Mouse (Mus musculus) MEL (cell line): ENCODE results near the gene Ppp1r10. TPM values are rescaled to one million over a fixed set of nuclear protein-coding genes. Genes with fewer than 3 reads are reported as not detected.

Experiments
- DNase-seq: peaks from one replicate; pipeline ENCODE4 v3.0.0; 2011; ENCODE audit warnings: low read depth, low spot score
- H3K27ac ChIP-seq: 2 replicates; pipeline ENCODE4 v1.5.1; 2012; ENCODE audit warnings: low read depth, mild to moderate bottlenecking, control low read depth, low read length, moderate library complexity; ENCODE audit not compliant: control insufficient read depth
- H3K27me3 ChIP-seq, 2 experiments: fragments of 150-350 bp in 1 of 2; sonication (generic) in 1 of 2; 2 replicates each; pipeline ENCODE4 v1.6.1; 2012; ENCODE audit warnings: low read length in 2 of 2, mild to moderate bottlenecking in 2 of 2, improper control_type of control experiment in 1 of 2, moderate library complexity in 1 of 2; ENCODE audit not compliant: insufficient read depth in 2 of 2, control insufficient read depth in 1 of 2
- H3K36me3 ChIP-seq, 2 experiments: 2 replicates each; pipeline ENCODE4 v1.6.1; 2012 to 2014; ENCODE audit warnings: low read length in 2 of 2, improper control_type of control experiment in 1 of 2, inconsistent platforms in 1 of 2, mild to moderate bottlenecking in 1 of 2; ENCODE audit not compliant: insufficient read depth in 2 of 2, control insufficient read depth in 1 of 2
- H3K4me1 ChIP-seq, 2 experiments: fragments of 150-350 bp in 1 of 2; sonication (generic) in 1 of 2; 2 replicates each; pipeline ENCODE4 v1.6.1; 2012; ENCODE audit warnings: low read length in 2 of 2, improper control_type of control experiment in 1 of 2, mild to moderate bottlenecking in 1 of 2; ENCODE audit not compliant: insufficient read depth in 2 of 2, control insufficient read depth in 1 of 2
- H3K4me3 ChIP-seq, 2 experiments: fragments of 150-350 bp in 1 of 2; sonication (generic) in 1 of 2; 2 replicates each; pipeline ENCODE4 v1.5.1; 2012; ENCODE audit warnings: low read depth in 2 of 2, low read length in 2 of 2, mild to moderate bottlenecking in 2 of 2, moderate library complexity in 2 of 2, control low read depth in 1 of 2, improper control_type of control experiment in 1 of 2; ENCODE audit not compliant: control insufficient read depth in 1 of 2, insufficient read depth in 1 of 2
- H3K79me2 ChIP-seq: 2 replicates; pipeline ENCODE4 v1.6.1; 2012; ENCODE audit warnings: mild to moderate bottlenecking, low read length, moderate library complexity; ENCODE audit not compliant: control insufficient read depth, poor library complexity, insufficient read depth
- H3K9ac ChIP-seq: 2 replicates; pipeline ENCODE4 v1.6.1; 2012; ENCODE audit warnings: low read depth, mild to moderate bottlenecking, control low read depth, low read length, moderate library complexity; ENCODE audit not compliant: control insufficient read depth, poor library complexity, severe bottlenecking
- H3K9me3 ChIP-seq: fragments of 150-350 bp; sonication (generic); replicated peaks from 2 replicates; pipeline ENCODE4 v1.6.1; 2012; ENCODE audit warnings: mild to moderate bottlenecking, low read length, improper control_type of control experiment, moderate library complexity; ENCODE audit not compliant: insufficient read depth
- BHLHE40 ChIP-seq: IDR thresholded peaks from 2 replicates; pipeline ENCODE4 v1.6.1; 2012; ENCODE audit warnings: low read depth, mild to moderate bottlenecking, inconsistent platforms, low read length, improper control_type of control experiment, borderline replicate concordance
- CTCF ChIP-seq, 3 experiments: IDR thresholded peaks in 2 of 3; conservative IDR thresholded peaks in 1 of 3; 2 replicates each; pipeline ENCODE4 v1.5.1; 2011 to 2012; ENCODE audit warnings: low read length in 3 of 3, low read depth in 2 of 3, mild to moderate bottlenecking in 2 of 3, improper control_type of control experiment in 1 of 3, inconsistent platforms in 1 of 3, mixed read lengths in 1 of 3, moderate library complexity in 1 of 3; ENCODE audit not compliant: control insufficient read depth in 1 of 3, insufficient read depth in 1 of 3, poor library complexity in 1 of 3, severe bottlenecking in 1 of 3
- EP300 ChIP-seq, 2 experiments: IDR thresholded peaks; 2 replicates each; pipeline ENCODE4 v1.6.1; 2011; ENCODE audit warnings: improper control_type of control experiment in 2 of 2, low read length in 2 of 2, low read depth in 1 of 2, mild to moderate bottlenecking in 1 of 2
- ETS1 ChIP-seq: IDR thresholded peaks from 2 replicates; pipeline ENCODE4 v1.6.1; 2012; ENCODE audit warnings: low read depth, mild to moderate bottlenecking, inconsistent platforms, low read length, improper control_type of control experiment, moderate library complexity
- HCFC1 ChIP-seq: IDR thresholded peaks from 2 replicates; pipeline ENCODE4 v1.6.1; 2012; ENCODE audit warnings: low read depth, mild to moderate bottlenecking, inconsistent platforms, low read length, improper control_type of control experiment, moderate library complexity
- MAFK ChIP-seq: IDR thresholded peaks from 2 replicates; pipeline ENCODE4 v1.6.1; 2011; ENCODE audit warnings: low read depth, mild to moderate bottlenecking, low read length, improper control_type of control experiment, borderline replicate concordance
- MYB ChIP-seq: IDR thresholded peaks from 2 replicates; pipeline ENCODE4 v1.6.1; 2011; ENCODE audit warnings: mild to moderate bottlenecking, low read depth, low read length, improper control_type of control experiment
- MYC ChIP-seq: IDR thresholded peaks from 2 replicates; pipeline ENCODE4 v1.6.1; 2011; ENCODE audit warnings: low read depth, mild to moderate bottlenecking, low read length, improper control_type of control experiment, moderate library complexity
- NRF1 ChIP-seq: IDR thresholded peaks from 2 replicates; pipeline ENCODE4 v1.6.1; 2014; ENCODE audit warnings: low read depth, mild to moderate bottlenecking, inconsistent platforms, low read length, improper control_type of control experiment, moderate library complexity; ENCODE audit not compliant: poor library complexity, insufficient read depth, severe bottlenecking
- POLR2AphosphoS5 ChIP-seq: IDR thresholded peaks from 2 replicates; pipeline ENCODE4 v1.6.1; 2012; ENCODE audit warnings: low read depth, borderline replicate concordance, mild to moderate bottlenecking, inconsistent platforms, low read length, moderate library complexity, mixed read lengths
- RCOR1 ChIP-seq: IDR thresholded peaks from 2 replicates; pipeline ENCODE4 v1.6.1; 2012; ENCODE audit warnings: low read depth, mild to moderate bottlenecking, inconsistent platforms, low read length, improper control_type of control experiment
- SIN3A ChIP-seq: IDR thresholded peaks from 2 replicates; pipeline ENCODE4 v1.6.1; 2012; ENCODE audit warnings: low read length, improper control_type of control experiment, inconsistent platforms
- TCF12 ChIP-seq: IDR thresholded peaks from 2 replicates; pipeline ENCODE4 v1.6.1; 2014; ENCODE audit warnings: low read depth, mild to moderate bottlenecking, inconsistent platforms, low read length, improper control_type of control experiment, moderate library complexity
- USF1 ChIP-seq: IDR thresholded peaks from 2 replicates; pipeline ENCODE4 v1.6.1; 2014; ENCODE audit warnings: low read depth, mild to moderate bottlenecking, inconsistent platforms, low read length, improper control_type of control experiment, moderate library complexity
- ZKSCAN1 ChIP-seq: IDR thresholded peaks from 2 replicates; pipeline ENCODE4 v1.6.1; 2012; ENCODE audit warnings: low read depth, mild to moderate bottlenecking, inconsistent platforms, low read length, improper control_type of control experiment, moderate library complexity
- polyA plus RNA-seq, 2 experiments: library from polyadenylated mRNA; stranded (reverse) in 1 of 2; unstranded in 1 of 2; fragments of >175 nt in 1 of 2; fragments of >200 nt in 1 of 2; gene quantifications; 2 replicates each; pipeline versions ENCODE4 v1.2.1 to v1.2.4; 2012; ENCODE audit warnings: low replicate concordance in 2 of 2, low read depth in 1 of 2; ENCODE audit not compliant: insufficient read length in 2 of 2, insufficient read depth in 1 of 2, missing spikeins in 1 of 2
- total RNA-seq: library from RNA; depleted of rRNA; stranded (reverse); fragments of 300-350 nt; gene quantifications from 2 replicates; pipeline ENCODE4 v1.2.3, GENCODE M21; 2012

The Ppp1r10 gene
- total and polyA plus RNA-seq, 3 experiments, result 25.3 to 61.4 TPM; not detected in 1

DNA sequence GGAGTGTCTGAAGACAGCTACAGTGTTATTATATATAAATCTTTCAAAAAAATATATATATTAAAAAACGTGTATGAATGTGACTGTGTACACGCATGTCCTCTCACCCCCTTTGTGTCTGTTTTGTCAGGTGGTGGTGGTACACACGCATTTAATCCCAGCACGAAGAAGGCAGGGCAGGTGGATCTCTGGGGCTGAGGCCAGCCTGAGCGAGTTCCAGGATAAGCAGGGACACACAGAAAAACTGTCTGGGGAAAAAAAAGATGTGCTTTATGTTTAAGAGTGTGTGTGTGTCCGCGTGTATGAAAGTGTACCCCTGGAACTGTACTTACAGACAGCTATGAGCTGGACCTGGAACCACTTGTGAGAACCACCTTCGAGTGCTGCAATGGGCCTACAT lies 38.4 kb downstream of the Ppp1r10 start:
- Histone ChIP-seq H3K79me2 (no peaks in the 10 kb centered on the region), H3K27ac (no peak overlapping the region), H3K36me3 (peaks cover 0 to 5% of the 10 kb centered on the region in 2 experiments; a peak in 2 of 4 replicates), H3K4me1 (no peaks in the 10 kb centered on the region), H3K9ac (no peak overlapping the region), H3K27me3 (no peaks in the 10 kb centered on the region), H3K4me3 (no peak overlapping the region), H3K9me3 (no peaks in the 10 kb centered on the region)
- TF ChIP-seq POLR2AphosphoS5 (no peak), HCFC1 (no peak), MYB (no peak), ETS1 (no peak), MAFK (no peak), TCF12 (no peak), ZKSCAN1 (no peak)
- DNase-seq, result no peak

DNA sequence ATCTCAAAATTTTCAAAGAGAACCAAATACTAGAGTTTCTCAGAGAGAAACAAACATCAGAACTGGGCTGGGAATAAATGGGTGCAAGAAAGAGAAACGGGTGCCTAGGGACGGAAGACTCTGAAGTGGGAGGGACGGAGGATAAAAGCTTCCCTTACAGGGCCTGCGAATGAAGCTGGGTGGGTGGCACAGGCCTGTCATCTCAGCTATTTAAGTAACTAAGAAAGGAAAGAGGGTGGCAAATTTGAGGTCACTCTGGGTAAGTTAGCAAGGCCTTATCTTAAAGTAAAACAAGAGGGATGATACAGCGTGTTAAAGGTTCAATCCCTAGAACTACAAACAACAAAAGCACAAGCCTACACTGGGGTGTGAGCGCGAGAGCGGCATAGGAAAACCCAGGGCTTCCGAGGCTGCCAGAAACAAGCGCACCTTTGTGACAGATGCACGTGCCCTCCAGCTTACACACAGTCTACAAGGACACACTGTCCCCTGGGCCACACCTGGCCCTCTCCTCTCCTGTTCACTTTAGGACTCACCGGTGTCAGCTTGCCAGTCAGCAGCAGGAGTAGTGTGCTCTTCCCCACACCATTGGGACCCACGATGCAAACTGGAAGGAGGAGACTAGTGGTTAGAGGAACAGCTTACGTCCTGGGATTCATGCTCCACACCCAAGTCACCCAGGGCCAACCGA lies 42.4 kb downstream of the Ppp1r10 start:
- 0 out of 2 replicates have a peak, but pooled peaks cover under 1% of the 10 kb centered on the region for H3K79me2 ChIP-seq
- H3K27ac ChIP-seq, result no peak overlapping the region
- no peak for DNase-seq
- no peak overlapping the region for H3K4me3 ChIP-seq
- peaks cover 0 to 10% of the 10 kb centered on the region in 2 experiments; a peak in 2 of 4 replicates for H3K36me3 ChIP-seq
- H3K9me3 ChIP-seq, result no peaks in the 10 kb centered on the region
- TF ChIP-seq ETS1 (no peak), USF1 (no peak), EP300 (IDR thresholded peaks at IDR 0.05; ENCODE audit: low read depth in 1 of 2, low read length in 2 of 2) (no peak), POLR2AphosphoS5 (no peak), SIN3A (no peak), NRF1 (no peak), CTCF (IDR thresholded peaks at IDR 0.05 in 2 of 3, conservative IDR thresholded peaks at IDR 0.05 in 1 of 3; ENCODE audit: control insufficient read depth in 1 of 3, insufficient read depth in 1 of 3, low read depth in 2 of 3, low read length in 3 of 3, poor library complexity in 1 of 3, severe bottlenecking in 1 of 3) (no peak), MYC (no peak), RCOR1 (no peak), BHLHE40 (no peak), MAFK (no peak)
- no peak overlapping the region for H3K9ac ChIP-seq
- H3K27me3 ChIP-seq, result no peaks in the 10 kb centered on the region
- no peaks in the 10 kb centered on the region for H3K4me1 ChIP-seq
